Mouse (Mus musculus) cerebellum, adult 18-20 months (tissue): ENCODE measurements around the gene Icam1.

Source experiments
- DNase-seq, 2 experiments: peaks; one replicate each; pipeline ENCODE4 v3.0.0; 2021

The Icam1 gene

DNA sequence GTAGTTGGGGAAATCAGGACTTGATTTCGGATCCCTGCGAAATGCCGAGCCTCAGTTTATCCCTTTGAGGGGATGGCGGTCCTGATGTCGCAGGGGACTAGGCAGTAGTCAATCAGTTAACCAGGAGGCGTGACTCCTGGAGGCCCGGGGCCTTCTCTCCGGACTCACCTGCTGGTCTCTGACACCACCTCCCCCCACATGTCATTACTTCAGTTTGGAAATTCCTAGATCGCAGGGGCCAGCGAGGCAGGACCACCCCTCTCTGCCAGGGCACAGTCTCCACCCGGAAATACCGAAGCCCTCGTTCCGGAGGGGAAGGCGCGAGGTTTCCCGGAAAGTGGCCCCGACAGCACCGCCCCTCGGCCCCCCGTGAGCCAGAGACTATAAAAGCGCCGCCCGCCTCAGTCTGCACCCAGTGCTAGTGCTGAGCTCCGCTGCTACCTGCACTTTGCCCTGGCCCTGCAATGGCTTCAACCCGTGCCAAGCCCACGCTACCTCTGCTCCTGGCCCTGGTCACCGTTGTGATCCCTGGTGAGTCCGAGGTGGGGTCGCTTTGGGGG lies at the start of gene Icam1:
TSS of gene Icam1 (plus strand) at position 415 of the 560 bp plus-strand sequence.
- DNase-seq: no peak

DNA sequence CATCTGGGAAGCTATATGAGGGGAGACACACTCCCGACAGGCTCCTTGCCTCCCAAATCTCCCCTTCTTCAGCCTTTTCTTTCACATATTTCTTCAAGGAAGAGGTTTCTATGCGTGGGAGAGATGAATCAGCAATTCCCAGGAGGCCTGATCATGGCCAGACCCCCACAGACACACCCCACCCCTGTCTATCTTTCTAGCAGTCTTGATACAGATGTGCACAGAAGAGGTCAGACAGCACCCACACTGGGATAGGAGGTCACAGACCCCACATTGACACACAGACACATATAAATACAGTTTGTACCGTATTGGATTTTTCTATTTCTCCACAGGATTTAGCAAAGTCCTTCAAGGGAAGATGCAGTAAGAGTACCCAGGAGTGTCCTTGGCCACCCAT lies 49.8 kb upstream of the Icam1 start:
- no peak for DNase-seq

DNA sequence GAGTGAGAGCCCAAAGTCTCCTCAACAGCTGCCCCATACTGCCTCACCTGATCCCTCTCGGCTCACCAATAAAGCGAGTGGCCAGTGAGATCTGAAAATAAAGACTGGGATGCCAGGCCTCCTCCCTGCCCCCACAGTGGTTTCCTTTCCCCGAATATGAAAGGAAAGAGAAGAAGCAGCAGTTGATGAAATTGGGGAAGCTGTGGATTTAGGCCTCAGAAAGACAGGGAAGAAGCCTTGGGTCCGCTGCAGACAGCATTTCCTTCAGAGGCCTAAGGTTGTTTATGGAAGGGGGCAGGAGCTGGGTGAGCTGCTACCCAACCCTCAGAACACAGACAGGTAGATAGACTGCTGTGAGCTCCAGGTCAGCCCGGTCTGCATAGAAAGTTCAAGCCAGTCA lies 49.0 kb upstream of the Icam1 start:
- no peak for DNase-seq

DNA sequence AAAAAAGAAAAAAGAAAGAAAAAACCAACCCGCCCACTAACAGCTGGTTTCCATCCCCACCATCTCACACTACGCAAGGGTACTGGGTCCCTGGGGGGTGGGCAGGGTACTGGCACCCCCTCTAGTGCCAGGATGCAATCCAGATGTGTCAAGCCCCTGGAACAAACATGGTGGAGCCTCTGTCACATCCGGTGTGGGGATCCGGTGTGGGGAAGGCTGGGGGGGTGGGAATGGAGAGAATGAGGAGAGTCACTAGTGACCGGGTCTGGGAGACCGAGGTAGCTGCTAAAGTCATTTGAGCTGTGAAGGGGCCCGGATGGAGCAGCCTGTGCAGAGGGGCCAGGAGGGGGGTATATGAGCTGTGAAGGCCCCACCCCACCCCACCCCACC lies 44.0 kb upstream of the Icam1 start:
- no peak for DNase-seq

DNA sequence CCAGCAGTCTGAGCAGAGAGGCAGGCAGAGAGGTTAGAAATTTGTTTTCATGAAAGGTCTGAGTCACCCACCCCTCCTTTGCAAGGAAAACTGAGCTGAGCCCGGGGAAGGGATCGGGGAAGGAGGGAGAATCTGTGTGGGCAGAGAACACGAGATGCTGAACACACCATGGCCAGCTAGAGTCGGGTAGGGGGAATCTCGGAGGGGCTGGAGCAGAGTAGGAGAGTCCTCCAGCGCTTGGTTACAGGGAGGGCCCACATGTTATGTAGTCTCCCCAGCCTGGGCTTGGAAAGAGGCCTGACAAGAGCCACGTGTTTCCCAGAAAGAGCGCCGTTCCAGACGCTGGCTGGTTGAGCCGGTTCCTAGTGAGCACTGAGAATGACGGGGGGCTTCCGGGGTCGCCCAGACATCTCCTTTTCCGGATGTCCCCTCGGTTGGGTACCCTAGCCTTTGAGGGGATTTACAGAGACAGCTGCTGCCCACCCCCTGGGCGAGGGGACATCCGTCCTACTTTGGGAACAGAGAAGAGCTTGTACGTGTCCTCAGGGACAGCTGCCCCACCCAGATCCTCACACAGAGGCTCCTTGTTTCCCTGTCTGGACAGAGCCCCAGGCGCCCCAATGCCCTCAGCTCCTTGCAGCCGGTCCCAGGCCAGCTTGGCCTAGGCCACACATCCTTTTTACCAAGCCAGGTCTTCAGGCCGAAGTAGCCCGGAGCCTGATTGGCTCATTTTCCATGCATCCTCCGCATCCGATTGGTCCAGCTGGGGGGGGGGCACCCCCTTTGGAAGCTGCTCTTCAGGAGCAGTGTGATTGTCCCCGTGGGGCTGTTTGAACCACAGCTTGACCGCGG lies 43.4 kb upstream of the Icam1 start:
- peak; percentile 46 to 48 for DNase-seq

DNA sequence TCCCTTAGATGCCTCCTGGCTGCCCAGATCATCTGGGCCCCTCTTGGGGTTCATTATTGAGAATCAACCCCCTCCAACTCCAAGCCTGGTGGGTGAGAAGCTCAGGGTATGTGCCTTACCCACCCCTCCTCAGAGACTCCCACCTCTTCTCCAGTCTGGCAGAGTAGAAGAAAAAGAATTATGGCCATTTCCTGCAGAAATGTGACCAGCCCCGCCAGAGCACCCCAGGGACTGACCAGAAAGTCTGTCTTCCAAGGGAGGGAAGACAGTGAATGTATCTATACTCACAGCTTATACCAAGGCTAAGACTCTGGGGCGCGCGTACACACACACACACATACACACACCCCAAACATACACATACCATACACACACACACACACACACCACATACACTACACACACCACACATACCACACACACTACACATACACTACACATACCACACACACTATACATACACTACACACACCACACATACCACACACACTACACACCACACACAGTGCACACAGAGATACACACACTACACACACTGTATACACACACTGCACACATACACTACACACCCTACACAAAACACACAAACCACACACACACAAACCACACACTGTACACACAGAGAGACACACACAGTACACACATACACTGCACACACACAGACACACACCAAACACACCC lies 42.6 kb upstream of the Icam1 start:
- no peak for DNase-seq

DNA sequence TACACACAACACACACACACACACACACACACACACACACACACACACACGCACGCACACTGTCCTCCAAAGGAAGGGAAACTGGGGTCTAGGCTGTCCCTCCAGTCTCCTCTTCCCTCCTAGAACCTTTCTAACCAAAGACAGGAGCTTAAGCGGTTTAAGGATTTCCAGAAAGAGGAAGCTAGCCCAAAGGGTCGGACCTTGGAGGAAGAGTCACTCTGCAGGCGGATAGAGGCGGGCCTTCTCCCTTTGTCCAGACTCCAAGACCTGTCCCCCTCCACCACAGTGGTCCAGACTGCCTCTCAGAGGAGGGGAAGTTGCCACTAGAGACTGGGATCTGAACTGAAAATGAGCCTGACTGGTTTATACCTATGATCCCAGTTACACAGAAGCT lies 42.1 kb upstream of the Icam1 start:
- no peak for DNase-seq

DNA sequence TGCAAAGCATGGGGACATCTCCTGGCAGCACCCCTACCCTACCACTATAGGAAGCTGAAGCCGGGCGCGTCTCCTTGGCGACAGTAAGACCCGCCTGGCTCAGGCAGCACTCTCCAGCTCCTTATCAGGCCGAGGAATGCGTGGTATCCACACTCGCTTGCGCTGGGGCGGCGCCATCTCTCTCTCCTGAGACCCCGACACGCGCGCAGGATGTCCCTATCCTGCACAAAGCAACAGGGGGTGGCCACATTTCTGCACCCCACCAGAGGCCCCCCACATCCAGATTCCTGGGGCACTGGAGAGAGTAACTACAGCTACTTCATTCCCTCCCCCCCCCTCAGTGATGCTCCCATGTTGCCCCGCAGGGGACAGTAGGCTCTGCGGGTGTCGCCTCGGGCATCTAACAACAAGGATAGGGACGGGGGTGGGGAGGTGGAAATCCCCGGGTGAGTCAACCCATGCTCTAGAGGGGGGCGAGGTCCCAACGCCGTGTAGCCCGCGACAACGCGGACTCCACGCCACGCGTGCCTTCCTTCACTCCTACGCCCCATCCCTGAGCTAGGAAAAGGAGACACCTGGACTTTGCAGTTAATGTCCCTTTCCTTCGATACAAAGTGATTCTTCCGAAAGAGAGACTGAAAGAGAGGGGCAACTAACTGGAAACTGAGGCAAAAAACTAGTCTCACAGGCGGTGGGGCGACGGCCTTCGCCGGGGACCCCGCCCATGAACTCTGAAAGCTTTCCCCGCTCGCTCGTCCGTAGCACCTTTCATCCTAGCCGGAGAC lies 40.2 kb upstream of the Icam1 start:
- no peak for DNase-seq

DNA sequence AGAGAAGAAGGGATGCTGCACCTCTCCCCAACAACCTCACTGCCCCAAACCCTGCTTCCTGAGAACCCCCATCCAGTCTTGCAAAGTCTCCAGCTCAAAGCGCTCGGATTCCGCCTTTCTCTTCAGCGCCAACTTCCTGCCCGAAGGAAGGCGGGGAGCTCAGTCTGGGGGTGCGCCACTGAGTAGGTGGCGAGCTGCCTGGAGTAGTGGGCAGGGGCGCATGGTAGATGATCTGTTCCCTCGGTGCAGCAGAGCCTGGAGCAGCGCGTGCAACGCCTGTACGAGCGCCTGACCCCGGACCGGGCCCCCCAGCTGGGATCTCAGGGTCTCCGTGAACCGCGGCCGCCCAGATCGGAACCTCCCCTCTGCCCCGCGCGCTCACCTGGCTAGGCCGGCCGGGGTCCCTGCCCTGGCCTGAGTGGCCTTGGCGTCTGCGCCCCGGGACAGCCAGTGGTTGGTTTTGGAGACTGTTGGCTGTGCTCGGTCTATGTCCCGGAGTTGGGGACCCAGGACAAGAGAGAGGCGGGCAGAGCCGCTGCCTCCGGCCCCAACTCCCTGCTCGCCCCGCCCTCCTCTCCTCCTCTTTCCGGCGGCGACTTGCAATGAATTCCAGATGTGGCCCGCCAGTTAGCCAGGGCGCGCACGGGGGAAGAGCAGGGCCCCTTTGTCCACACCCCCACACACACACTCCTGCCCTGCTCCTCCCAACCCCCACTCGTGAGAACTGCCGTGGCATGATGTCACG lies 39.4 kb upstream of the Icam1 start, which contains the start of gene S1pr2:
TSS of gene S1pr2 (minus strand) at position 566 of the 745 bp plus-strand sequence.
- DNase-seq: peak; percentile 17 to 21

DNA sequence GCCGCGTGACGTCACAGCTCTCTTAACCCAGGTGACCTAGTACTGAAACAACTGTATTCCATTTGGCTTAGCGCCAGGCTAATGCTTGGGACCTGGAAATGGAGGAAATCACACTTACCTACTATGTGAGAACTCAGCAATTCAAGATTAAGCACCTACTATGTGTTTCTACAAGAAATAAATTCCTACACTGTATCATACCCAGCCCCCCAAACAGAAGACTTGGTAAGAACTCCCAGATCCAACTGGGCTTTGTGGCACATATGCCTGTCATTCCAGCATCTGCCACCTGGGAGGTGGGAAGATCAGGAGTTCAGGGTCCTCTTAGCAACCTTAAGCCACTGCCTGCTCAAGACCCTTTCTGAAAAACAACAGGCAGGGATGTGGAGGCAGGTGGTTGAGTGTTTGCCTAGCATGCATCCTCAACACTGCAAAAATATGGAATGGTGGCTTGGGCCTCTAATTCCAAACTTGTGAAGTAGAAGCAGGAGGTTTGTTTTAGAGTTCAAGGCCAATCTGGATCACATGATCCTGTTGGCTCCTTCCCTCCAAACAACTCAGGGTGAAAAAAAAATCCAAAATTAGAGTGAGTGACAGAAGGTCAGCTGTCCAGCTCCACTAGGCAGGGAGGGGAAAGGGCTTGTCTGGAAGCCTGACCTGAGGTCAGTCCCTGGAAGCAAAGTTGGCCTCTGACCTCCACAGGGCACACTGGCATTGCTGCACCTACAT lies 38.7 kb upstream of the Icam1 start:
- no peak for DNase-seq

DNA sequence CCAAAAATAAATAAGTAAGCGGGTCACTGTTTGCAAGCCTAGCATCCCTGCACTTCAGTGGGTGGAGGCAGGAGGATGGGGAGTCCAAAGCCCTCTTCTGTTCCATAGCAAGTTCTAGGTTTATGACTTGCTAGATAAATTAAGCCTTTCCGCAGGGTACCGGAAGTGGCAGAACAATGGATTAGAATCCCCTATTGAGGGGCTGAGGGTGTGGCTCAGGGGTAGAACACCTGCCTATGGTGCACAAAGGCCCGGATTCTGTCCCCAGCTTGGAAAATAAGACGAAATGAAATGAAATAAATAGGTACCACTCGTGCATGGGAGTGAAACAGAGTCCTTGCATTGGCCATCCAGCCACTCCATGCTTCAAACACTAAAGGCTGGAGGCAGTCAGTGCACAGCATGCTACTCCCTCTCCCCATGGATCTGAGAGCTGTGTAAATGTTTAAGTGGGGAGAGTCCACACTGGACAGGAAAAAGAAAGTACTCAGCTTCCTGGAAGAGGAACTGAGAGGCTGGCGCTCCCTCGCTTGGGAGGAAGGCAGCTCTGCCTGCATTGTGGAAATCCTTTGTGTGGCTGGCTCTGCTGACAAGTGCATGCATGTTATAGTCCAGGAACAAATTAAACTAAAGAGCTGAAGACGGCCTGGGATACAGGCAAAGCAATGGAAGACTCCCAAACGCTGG lies 37.2 kb upstream of the Icam1 start:
- no peak for DNase-seq

DNA sequence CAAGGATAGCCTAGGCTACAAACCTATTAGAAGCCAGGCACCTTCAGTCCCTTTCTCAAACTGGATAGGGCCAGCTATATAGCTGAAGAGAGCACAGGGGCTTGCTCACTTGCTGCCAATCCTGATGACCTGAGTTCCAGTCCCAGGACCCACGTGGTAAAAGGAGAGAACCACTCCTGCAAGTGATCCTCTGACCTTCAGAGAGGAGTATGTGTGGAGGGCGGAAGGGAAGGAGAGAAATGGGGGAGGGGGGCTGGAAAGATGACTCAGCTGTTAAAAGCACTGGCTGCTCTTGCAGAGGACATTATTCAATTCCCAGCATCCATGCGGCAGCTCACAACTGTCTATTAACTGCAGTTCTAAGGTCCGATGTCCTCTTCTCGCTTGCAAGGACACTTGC lies 36.6 kb upstream of the Icam1 start:
- no peak for DNase-seq

DNA sequence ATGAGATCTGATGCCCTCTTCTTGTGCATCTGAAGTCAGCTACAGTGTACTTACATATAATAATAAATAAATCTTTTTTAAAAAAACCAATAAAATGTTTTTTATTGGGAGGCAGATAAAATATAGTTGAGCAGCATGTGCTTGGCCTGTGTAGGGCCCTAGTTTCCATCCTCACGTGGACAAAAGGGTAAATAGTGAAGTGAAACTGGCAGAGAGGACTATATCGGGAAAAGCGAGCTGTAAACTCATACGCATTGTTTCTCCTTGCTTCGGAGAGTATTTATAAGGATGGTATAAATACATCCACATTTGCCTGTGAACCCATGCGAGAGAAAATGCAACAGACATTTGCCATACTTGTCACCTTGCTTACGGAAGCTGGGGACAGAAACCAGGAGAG lies 36.0 kb upstream of the Icam1 start:
- DNase-seq: no peak

DNA sequence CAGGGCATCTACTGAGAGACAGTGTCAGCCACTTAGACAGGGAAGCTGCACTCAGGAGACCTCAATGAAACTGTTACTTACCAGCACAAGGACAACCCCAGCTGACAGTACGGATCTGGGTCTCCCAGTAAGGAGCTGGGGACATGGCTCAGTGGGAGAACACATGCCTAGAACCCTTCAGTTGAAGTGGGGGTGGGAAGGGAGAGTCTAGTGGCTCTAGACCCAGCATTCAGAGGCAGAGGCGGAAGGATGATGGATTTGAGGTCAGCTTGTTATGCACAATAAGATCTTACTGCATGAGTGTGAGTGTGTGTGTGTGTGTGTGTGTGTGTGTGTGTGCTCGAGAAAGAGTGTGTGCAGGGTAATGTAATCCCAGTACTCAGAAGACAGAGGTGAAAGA lies 33.6 kb upstream of the Icam1 start:
- no peak for DNase-seq

DNA sequence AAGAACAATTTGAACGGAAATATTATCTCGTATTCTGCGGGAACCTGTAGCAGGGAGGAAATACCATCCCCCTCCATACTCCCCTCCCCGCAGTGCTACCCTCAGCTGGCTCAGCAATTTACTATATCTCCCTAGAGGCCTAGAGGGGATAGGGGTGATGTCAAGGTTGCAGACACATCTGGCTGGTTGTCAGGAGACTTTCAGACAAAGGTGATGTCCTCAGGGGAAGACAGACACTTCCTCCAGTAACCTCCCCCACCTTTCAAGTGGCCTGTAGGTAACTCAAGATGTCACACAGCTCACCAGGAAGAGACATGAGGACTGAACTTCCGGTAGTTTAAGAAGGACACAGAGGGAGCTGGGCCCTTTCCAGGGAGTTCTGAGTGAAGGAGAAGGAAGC lies 32.6 kb upstream of the Icam1 start:
- no peak for DNase-seq

DNA sequence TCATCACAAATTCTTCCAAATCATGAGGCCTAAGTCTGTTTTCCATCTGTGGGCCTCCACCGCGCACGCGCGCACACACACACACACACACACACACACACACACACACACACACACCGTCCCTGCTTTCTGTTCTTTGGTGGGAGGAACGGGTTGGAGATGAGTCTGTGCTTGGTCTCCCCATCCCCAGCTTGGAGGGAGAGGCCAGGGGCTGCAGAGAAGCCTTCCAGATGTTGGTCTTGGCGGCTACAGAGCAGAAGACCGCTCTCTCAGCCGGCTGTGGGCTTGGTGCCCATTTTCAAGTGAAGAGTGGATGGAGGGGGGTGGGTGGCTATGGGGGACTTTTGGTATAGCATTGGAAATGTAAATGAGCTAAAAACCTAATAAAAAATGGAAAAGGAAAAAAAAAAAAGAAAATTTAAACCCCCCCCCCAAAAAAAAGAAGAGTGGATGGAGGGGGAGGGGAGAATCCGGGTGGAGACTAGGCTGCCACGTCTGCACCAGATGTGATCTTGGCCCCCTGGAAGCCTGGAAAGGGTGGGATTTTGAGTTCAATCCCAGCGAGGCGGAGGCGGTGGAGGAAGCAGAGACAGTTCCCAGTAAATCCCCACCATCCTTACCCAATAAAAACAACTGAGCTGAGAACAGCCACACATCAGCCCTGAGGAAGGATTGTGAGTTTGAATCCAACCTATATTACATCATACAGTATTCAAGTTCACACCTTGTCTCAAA lies 28.7 kb upstream of the Icam1 start:
- no peak for DNase-seq

DNA sequence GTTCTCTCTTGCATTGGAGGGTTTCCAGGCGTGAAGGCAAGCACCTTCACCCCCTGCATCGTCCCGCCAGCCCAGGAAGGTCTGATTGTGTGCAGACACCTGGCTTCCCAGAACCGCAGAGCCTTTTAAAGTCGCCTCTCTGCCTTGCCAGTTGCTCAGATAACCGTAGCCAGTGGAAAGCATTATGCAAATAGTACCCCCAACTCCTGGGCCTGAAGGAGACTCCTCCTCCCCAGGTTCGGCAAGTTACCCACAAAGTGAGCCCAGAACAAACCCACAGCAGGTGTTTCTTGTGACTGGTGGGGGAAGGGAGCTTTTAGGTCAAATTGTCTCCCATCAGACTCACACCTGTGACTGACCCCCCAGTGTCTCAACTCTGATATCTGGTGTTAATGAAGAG lies 27.8 kb upstream of the Icam1 start:
- DNase-seq: no peak

DNA sequence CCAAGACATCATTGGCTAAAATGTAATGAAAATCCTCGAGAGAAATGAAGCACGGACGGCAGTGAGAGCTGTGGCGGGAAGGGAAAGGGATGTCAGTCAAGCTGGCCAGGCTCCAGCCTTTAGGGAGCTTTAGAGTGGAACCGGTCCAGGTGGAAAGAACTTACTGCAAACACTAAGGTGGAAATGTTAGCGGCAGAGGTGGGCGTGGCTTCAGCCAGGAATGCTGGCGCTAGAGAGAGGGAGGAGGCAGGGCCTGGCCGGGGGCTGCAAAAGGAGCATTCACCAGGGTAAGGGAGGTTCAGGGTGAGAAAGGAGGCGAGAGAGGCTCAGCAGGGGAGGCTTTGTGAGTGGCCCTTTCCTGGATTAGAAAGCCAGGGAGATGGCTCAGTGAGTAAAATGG lies 24.9 kb upstream of the Icam1 start:
- peak in 1 of 2 experiments; percentile 17 for DNase-seq

DNA sequence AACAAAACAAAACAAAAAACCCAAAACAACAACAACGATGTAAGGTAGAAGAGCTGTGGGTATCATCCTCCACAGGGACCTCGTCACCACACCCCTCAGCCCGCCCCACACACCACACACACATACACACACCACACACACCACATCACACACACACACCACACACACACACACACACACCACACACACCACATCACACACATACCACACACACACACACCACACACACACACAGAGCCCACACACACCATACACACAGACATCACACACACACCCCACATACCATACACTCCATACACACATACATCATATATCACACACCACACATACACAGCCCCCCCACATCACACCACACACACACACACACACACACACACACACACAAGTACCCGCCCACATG lies 24.2 kb upstream of the Icam1 start:
- DNase-seq: no peak

DNA sequence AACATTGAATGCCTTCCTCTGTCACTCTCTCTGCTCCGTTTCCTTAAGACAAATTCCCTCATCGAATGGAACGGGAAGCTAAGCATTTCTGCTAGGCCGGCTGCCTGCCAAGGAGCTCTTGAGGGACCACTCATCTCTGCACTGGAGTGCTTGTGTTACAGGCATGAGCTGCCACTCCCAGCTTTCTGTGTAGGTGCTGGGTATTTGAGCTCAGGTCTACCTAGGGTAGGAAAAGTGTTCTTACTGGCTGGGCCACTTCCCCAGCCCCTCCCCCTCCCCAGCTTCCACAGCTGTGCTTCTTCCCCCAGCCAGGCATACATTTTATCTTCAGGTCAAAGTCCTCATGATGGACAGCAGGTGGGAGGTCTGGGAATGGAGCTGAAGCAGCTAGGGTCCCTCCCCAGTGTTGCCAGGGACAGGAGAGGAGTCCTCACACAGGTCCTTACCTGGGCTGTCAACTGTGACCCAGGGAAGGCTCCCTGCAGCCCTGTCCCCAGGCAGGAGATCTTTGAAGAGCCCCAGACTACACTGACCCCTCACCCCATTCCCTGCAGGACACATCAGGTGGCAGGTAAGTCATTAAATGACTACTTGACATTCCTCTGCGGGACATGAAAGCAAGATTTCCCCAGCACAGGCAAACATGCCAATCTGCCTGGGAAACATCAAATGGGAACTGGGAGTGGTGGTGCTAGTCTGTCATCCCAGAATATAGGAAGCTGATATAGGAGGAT lies 22.5 kb upstream of the Icam1 start:
- no peak for DNase-seq
